Mouse (Mus musculus) embryo, embryonic 9.5 days (tissue): ENCODE data around the gene Cfap97d1.

Source experiments
- DNase-seq: peaks from one replicate; pipeline ENCODE4 v3.0.0-alpha.2; 2017; ENCODE audit errors: extremely low spot score

Gene Cfap97d1

DNA sequence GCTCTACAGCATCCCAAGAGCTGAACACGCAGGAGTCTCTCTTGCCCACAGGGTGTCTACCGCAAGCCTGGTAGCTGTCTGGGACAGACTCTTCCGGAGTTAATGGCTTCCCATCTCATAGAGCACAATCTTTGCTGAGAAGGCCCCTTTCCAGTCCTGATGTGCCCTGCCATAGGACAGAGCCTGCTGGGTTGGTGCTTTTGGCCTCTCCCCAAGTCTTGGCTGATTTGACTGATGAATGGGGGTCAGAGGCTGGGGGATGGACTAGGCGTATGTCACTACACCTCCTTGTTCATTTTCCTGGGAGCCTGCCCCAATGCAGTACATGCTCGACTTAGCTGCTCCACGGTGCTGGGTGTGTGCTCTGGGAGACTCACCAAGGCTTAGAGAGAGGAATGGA, 53.7 kb downstream of the Cfap97d1 start:
- DNase-seq: no peak

DNA sequence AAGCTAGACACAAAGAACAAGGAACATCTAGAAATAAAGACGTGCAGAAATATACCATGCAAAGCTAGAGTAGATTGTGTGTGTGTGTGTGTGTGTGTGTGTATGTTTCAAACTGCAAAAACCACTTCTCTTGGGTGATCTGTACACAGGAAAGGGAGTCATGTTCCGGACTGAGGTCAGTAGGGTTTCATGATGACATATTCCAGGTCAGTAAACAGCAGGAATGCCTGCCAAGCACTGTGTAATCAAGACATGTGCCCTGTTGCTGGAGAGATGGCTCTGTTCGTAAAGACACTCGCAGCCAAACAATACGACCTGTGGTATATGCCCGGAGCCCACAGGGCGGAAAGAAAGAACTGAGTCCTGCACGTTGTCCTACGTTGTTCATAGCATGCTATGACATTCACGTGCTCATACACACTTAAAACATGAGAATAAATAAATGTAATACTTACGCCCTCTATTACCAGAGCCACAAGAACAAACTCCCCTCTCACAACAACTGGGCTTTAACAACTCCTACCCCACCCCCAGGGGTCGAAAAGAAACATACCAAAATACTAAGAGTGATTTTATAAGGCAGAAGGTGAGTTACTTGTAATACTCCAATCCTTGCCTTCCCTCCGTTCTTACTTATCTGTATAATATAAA, 55.5 kb downstream of the Cfap97d1 start:
- DNase-seq: no peak

DNA sequence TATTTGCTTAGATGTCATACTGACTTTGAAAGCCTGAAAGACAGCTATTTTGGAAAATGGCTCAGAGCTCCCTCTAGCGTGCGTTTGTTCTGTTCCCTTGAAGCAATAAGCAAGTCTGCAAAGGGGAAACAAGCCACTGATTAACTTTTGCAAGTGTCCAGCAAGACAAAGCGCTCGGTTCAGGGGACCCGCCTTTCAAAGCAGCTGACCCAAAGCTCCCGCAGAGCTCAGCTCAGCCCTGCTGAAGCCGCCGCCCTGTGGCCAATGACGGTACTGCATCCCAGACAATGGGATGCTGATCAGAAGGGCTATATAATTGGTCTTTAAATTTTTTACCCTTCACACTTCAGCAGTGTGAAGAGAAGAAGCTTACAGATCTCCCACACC, 56.1 kb downstream of the Cfap97d1 start:
- DNase-seq: peak; percentile 93

DNA sequence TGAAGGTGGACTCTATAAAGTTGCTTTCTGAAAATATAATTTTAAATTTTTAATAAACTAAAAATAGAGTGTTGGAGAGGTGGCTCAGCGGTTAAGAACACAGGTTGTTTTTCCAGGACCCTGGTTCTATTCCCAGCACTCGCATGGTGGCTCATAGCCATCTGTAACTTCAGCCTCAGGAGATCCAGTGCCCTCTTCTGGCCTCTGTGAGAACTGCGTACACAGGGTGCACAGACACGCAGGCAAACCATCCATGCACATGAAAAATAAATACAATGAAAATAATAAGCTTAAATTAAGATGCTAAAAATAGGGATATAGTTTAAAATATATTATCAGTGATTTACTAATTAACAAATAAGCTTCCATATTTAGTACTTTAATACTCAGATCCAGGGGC, 56.6 kb downstream of the Cfap97d1 start:
- no peak for DNase-seq

DNA sequence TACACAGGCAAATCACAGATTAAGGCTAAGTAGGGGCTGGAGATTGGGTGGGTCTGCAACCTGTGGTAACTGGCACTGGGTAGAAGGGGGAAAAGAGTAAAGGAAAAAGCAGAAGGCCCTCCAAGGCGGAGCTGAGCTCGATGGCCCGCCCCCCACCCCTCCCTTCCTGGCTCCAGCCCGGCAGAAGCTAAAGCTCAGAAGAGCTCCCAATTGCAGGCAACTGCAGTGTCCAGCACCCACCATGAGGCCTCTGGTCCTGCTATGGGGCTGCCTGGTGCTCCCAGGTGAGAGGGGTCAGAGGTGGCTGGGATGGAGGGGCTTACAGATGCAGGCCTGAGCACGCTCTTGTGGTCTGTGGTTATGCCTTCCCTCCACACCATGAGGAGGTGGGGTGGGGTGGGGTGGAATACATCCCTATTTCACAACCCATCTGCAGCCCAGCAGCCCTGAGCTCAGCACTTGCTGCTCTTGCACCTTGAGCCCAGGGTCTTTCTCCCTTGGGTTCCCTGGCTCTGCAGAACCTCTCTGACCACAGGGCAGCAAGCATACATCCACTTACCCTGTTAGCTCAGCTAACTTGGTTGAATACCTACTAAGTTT, 57.4 kb downstream of the Cfap97d1 start, which contains the start of gene Cd300lg:
Cd300lg (plus strand) TSS at position 160 of the 600 bp plus-strand sequence.
- DNase-seq: no peak
